Mouse (Mus musculus) R1 (cell line): ENCODE measurements at regions not wholly inside any gene's neighbourhood (a gene's known extent, or its start where the extent isn't known, plus 50 kb on each side); places are given as distances from the start of the nearest gene placed in this dataset.

Source experiments
- DNase-seq: peaks from one replicate; pipeline ENCODE4 v3.0.0-alpha.2; 2018; ENCODE audit warnings: low read depth, low spot score

GRCm38 (mm10) chr4:69973566-69973965 is 436.7 kb downstream of the Cdk5rap2 start:
- DNase-seq: peak; percentile 25

GRCm38 (mm10) chr4:69971721-69972120 is 438.5 kb downstream of the Cdk5rap2 start:
- DNase-seq: no peak

- peak; percentile 16 for DNase-seq
These were observed 441.8 kb downstream of the Cdk5rap2 start for GRCm38 (mm10) chr4:69968424-69968823.
